Mouse (Mus musculus): ENCODE measurements at regions not wholly inside any gene's neighbourhood (a gene's known extent, or its start where the extent isn't known, plus 50 kb on each side); places are given as distances from the start of the nearest gene placed in this dataset.
A peak's percentile ranks its signal among the peaks of the same experiment; 100 is the strongest.

DNA sequence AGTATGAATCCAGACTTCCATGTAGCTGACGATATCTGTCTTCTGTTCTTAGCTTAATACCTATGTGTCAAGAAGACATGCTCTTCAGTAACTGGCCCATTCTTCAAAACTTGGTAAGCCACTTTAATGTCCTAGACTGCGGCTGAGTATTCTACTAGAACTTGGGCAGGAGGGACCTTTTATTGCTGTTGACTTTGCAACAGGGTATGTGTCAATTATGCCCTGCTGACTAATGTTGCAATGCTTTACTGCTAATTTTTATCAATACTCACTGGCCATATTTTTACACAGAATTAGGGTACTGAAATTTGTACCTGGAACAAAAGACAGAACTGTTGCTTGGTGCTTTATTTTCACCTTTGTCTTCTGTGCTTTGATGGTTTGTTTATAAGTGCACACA lies 746.9 kb downstream of the Ppargc1a start:
- no peak for DNase-seq (ENCODE audit: low read depth, low spot score)

DNA sequence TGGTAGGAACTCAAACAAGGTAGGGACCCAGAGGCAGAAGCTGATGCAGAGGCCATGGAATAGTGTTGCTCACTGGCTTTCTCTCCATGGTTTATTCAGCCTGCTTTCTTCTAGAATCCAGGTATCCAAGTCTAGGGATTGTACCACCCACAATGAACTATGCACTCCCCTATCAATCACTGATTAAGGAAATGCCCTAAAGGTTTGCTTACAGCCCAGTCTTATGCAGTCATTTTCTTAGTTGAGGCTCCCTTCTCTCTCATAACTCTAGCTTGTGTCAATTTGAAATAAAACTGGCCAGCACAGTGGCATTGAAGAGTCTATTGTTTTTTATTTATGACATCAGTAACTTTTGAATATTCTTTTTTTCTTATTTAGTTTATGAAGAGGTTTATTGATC lies 747.6 kb downstream of the Ppargc1a start:
- DNase-seq (ENCODE audit: low read depth, low spot score): no peak

DNA sequence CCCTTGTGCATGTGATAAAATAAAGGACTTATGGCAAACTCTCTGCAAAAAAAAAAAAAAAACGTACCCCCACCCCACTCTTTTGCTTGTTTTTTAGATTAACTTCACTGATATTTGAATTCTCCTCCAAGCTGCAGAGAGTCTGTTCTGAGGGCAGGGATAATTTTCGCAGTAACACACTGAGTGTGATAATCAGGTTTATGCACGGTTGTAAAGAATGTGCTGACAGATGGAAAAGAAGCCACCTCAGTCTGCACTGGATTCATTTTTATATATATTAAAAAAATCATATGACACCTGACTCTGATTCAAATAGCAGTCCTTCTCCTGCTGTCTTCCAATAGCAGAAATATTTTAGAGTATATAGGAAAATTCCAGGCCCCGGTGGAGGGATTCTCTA lies 736.5 kb upstream of the Adgra3 start:
- DNase-seq (ENCODE audit: low read depth, low spot score): no peak

DNA sequence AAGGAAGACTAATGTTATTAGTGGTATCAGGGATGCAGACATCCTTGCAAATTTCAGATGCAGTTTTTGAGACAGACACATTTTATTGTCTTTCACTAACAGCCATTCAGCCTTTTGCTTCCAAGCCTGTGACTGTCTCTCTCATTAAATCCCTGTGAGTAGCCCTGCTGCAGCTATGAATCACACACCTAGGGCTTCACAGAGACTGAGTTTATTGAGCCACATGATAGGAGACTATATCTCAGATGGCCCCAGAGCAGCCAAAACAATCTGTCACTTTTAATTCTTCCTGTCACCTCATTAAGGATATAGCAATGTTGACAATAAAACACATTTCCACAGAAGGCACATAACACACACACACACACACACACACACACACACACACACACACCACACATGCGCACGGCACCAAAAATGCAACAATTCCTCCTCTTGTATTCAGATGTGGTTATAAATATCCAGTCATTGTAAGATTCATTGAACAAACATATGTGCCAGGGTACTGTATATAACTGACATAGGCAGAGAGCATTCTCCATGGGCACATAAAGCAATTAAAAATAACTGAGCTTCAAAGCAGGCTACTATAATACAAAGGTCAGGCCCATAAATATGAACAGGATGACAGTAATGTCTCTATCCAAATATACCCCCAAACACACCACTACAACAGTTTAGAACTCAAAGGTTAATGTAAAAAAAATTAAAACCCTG lies 735.8 kb upstream of the Adgra3 start:
- no peak for DNase-seq (ENCODE audit: low read depth, low spot score)

DNA sequence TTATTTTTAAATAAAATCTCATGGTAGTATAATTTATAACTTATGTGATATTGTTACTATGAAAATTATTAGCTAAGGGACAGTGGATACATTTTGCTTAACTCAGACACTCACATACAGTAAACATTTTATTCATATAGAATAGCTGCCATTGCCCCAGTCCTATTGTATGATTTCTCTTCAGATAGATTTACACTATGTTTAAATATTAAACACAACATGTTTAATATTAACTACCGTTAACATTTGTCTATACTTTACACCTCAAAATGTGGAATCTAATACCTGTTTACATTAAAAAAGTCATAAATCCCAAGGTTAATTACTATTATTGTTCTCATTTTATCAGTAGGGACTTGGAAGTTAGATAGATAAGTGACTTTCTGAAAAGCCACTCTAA lies 734.8 kb upstream of the Adgra3 start:
- no peak for DNase-seq (ENCODE audit: low read depth, low spot score)

DNA sequence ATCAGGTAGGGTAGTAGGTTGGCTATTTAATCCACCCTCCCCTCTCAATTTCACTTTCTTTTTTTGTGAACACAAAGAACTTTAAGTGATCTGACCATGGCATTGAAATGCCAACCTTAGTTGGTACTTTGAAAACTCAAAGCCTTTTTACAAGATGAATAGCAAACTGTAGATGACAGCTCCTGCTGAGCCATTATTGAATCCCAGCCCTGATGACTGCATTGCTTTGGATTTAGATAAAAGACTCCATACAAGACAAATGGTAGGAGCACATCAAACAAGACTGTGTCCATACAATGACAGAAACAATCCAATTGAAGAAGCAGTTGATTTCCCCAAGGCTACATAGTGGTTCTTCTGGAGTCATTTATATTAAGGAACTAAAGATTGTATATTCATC lies 726.5 kb upstream of the Adgra3 start:
- no peak for DNase-seq (ENCODE audit: low read depth, low spot score)

DNA sequence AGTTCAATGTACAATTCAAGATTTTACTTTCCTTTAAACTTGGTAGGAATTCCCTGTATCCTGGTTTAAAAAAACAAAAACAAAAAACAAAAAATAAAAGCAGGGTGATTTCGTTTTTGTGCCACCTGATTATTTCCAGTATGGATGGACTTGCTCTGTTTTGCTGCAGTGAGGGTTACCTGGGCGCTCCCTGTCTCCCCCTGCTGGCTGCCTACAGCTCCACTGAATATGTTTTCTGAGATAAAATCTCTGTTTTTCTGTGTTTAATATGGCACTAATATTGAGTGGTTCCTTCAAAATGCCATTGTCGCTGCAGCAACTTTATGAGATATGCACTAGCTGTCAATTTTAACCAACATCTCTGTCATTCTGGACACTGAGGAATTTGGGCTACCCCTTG lies 720.3 kb upstream of the Adgra3 start:
- DNase-seq (ENCODE audit: low read depth, low spot score): peak; percentile 31

DNA sequence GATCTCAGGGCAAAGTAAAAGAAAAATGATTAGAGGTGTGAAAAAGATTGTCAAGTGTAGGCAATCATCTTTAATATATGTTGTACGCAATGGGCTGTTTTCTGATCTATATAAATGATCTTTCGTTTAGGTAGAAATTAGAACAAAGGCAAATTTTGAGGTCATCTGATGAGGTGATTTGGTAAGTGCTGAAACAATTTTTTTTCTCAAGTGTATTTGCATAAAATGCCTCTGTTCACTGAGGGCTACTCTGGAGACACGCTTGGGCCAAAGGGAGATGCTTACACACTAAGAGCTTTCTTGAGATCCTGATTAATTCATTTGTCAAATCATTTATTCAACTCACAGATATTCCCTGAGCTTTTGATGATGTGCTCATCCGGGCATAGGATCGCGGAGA lies 719.4 kb upstream of the Adgra3 start:
- no peak for DNase-seq (ENCODE audit: low read depth, low spot score)

DNA sequence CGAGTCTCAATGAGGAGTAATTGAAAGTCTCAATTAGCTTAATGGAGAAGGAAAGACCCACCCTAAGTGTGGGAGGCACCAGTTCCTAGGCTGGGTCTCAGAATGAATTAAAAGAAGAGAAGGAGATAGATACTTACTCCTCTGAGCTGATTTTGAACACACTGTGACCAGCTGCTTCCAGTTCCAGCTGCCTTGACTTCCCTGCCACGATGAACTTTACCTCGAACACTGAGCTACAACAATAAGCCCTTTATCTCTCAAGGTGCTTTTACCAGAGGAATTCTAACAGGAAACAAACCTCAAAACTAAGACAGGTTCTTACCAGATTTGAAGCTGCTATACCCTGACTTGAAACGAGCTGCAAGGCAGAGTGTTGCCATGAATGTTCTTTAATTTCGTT lies 703.5 kb upstream of the Adgra3 start:
- DNase-seq (ENCODE audit: low read depth, low spot score): no peak

DNA sequence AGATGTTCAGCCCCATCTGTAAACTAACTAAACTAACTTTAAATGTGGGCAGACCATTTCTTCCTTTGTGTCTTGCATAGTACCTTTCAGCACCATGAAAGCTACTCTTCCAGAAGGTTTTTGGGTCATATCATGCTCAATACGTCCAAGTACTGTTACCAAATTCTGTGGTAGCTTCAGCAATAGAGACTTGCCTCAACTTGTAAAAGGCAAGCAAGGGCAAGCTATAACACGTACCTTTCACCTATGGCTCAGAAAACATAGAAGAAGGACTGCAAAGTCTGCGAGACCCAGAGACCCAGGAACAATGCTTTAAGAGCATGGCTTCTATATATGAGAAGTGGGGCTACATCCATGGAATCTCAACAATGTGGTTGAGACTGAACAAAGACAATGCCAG lies 701.6 kb upstream of the Adgra3 start:
- no peak for DNase-seq (ENCODE audit: low read depth, low spot score)

DNA sequence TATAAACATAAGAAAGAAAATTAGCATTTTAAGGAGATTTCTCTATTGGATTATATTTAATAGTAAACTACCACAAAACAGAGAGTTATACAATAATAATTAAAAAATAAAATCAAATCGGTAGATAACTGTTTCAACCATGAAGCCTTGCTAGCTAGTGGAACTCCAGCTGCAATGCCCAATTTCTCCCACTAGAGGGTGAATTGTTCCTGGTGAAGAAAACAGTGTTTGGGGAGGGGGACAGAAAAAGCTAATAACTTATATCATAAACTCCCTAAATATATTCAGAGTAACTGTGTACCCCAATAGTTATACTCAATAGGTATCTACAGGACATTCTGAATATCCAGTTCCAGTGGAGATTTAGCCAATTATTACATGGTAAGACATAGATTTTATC lies 694.0 kb upstream of the Adgra3 start:
- DNase-seq (ENCODE audit: low read depth, low spot score): peak; percentile 60

DNA sequence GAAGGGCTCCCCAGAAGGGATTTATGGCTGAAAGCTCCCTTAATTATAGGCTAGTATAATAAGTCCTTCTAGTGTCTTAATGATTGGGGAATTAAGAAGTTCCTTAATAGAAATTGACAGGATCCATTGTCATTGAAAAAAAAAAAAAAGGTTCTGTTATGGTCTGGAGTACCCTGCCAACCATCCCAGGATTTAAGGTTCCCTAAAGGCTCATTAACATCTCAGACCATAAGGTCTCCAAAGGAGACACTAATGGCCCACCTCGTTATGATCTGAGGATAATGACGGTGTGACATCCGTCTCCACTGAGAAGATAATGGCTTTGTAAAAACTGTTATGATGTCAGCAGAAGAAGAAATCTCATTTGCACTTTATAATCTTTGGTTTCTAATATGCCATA lies 692.6 kb upstream of the Adgra3 start:
- DNase-seq (ENCODE audit: low read depth, low spot score): no peak

DNA sequence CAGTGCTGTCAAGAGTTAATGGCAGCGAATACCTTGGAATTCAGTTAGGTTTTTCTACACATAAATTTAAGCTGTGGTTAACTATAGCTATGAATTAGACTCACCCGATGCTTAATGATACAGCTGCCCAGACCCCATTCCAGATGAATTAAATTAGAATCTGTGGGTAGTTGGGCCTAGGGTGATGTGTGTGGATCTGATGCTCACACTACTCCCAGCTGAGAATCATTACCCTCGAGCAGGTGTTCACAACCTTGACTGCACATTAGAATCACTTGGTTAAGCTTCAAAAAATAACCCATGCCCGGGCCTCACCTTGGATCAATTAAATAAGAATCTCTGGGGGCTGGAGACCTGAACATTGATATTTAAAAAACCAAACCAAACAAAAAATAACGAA lies 684.2 kb upstream of the Adgra3 start:
- no peak for DNase-seq (ENCODE audit: low read depth, low spot score)

DNA sequence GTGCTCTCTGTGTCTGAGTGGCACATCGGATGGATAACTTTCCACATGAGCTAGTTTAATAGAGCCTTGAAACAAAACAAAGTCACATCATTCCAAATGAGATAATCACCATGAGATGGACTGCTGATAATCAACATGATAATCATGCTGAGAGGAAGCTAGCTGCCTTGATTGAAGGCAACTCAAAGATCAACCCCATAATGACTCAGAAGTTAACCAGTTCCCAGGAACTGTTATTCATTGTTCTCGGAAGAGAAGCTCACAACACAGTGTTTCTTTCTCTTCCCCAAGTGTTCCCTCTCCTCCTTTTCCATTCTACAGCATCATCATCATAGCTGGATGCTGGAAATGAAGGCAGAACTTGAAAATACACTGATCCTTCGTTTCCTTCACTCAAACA lies 674.9 kb upstream of the Adgra3 start:
- peak; percentile 62 for DNase-seq (ENCODE audit: low read depth, low spot score)

DNA sequence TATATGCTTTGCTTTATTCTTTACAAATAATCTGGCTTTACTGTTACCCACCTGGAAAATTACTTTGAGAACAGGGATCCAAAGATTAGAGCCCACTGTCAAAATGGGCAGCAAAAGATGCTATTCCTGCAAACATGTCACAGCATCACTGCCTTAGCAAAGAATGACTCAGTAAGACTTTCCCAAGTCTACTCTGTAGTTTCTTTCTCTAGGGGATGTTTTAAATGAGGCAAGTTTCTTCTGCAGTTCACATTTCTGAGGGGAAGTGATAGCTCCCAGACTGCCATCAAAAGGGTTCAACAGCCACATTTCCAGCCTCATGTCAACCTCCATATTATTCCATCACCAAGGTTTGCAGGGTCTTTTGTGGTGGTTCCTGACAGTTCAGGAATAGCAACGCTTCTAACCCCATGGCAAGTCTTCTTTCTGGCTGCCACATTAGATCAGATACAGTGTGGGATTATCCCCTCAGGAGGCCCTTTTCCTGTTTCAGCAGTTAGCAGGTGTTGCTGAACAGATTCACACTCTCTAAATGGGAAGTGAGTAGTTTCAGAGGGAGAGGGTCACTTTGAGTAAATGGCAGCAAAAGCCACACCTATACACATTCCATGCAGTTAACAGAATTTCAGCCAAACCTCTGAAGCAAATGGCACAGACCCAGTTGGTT lies 669.7 kb upstream of the Adgra3 start:
- DNase-seq (ENCODE audit: low read depth, low spot score): no peak

DNA sequence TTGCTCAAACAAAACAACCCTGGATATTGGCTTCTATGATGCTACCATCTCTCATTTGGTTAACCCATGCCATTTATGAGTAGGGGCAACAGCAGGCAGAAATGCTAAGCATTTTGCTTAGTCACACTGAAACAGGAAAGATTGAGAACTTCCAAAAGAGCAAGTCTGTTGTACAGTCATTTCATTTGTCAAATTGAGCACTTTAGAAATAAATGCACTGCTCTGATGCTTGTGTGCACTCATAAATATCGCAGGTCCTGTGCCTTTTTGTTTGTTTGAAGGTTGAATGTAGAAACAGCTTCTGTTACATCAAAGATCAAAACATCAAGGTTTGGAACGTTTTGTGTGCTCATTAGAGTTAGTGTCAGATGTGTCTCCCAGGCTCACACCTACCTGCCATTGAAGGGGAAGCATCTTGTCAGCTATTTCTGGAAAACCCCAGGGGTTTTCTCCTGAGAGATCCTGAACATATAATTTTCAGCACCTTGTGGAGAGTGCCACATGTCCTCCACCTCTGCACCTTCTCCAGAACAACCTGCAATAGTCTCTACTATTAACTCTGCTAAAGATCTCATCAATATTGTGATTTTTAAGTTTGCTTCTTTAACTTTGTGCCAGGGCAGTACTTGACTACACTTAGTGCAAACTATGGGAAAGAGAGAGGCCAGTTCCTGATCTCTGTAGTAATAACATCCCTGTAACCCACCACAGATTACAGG lies 648.3 kb upstream of the Adgra3 start:
- no peak for DNase-seq (ENCODE audit: low read depth, low spot score)

DNA sequence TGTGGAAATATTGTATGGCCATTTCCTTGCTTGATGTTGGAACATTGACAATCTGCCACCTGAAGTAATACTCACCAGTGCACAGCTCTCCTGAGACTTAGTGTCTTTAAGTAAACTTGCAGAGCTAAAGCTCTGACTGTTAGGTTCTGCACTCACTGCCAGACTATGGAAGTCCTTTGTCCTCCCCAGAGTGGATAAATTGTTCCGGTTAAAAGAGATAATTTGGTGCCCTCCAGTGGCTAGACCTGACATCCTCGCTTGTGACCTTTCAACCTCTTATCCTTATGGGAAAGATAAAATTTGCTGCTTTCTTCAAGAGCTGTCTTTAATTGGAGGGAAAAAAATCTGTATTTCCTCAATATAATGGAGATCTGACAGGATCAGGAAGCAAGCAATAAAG lies 639.3 kb upstream of the Adgra3 start:
- DNase-seq (ENCODE audit: low read depth, low spot score): peak; percentile 57

DNA sequence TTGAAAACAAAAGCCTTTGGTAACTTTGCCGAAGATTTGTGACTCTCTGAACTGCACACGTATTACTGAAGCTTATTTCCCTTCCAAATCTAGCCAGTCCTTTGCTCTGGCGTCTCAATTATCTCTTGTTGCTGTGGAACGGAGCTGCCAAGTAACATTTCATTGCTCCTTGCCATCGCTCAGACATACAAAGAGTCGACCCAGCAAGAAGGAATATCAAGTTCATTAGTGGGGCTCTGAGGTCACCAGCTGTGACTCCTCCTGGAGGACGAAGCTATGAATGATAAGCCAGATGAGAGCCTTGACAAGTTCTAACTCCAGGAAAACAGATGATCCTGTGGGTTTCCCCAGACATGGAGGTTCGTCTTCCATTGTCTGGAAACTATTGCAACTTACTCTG lies 638.8 kb upstream of the Adgra3 start:
- DNase-seq (ENCODE audit: low read depth, low spot score): no peak

DNA sequence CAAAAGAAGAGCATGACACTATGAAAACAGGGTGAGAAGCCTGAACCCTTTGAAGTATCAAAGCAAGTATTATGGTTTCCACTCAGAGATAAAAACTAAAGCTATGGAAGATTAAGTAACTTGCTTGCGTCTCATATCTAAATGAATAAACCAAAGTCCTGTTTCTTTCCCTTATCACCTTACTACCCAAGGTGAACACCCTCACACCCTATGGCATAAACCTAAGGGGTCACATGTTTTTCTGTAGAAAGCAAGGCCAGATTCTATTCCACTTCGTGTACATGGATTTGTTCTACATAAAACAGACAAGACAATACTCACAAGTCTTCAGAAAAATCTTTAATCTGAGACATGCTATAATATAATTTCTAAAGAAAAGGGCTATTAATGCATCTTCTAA lies 629.6 kb upstream of the Adgra3 start:
- DNase-seq (ENCODE audit: low read depth, low spot score): no peak

DNA sequence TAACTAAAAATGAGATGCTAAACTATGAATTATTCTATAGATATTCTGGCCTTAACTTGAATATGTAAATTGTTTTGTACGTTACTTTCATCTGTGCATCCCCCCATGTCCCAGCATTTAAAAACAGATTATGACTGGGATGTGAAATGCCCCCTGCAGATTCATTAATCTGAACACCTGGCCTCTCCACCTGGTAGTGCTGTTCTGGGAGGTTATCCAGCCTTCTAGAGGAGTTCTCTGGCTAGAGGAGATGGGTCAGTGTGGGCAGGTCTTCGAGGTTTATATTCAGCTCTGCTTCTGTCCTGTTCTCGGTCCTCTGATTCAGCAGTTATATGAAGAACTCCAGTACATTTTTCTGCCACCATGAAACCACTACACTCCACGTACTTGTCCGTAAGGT lies 625.2 kb upstream of the Adgra3 start:
- no peak for DNase-seq (ENCODE audit: low read depth, low spot score)

DNA sequence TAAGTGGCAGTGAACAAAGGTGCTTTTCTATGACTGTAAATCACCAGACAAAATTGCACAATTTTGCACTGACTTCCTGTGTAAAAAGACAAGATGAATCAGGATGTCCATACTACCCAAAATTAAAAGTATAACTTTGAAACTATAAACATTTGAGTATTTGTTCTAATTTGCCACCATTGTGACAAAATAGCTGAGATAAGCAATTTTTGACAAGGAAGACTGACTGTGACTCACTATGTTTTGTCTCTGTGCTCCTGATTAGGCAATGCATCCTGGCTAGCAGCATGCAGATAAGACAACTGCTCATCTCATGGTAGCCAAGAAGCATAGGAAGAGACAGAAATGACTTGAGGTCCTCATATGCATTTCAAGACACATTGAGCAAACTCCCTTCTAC lies 577.7 kb upstream of the Adgra3 start:
- DNase-seq (ENCODE audit: low read depth, low spot score): no peak

DNA sequence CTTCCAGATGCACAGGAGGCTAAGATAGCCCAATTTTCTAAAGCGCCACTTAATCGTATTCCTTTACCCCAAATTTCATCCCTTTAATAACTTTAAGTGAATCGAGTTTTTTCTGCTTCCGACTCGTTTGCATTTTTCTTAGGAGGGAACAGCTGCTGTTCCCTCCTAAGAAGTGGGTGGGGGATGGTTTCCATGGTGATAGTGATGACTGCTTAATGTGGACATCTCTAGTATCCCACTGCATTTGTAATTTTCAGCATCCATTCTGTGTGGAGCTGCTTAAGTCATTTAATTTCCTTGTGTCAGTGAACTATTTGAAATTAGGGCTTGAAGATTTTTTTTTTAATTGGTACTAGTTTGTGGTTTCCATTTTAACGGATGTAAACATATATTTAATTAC lies 567.8 kb upstream of the Adgra3 start:
- no peak for DNase-seq (ENCODE audit: low read depth, low spot score)

DNA sequence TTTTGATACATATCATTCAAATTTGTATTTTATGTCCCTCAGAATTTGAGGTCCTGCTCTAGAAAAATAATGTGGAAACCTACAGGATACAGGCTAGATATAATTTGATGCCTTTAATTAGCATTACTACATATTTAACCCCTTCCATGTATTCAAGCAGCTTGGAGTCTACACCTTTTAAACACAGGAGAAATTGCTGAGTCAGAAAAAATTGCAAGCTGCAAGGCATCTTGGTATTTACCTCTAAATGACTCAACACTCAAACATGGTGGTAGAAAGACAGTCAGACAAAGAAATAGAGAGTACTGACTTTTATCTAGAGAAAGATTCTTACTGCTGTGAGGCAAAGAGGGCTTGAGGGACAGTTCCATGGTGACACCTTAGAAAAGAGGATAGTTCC lies 565.4 kb upstream of the Adgra3 start:
- no peak for DNase-seq (ENCODE audit: low read depth, low spot score)
